Mouse (Mus musculus) neutrophil, adult 83 days (primary cell): ENCODE measurements around the gene Fastkd2. TPM values are rescaled to one million over a fixed set of nuclear protein-coding genes. Genes with fewer than 3 reads are reported as not detected.

Source experiments
- total RNA-seq, 2 experiments: library from RNA; stranded (reverse); gene quantifications; one replicate each; pipeline ENCODE4 v1.2.4; 2023

Gene Fastkd2
- 10 to 100 TPM in 1 of 2 experiments, 1 to 10 TPM in 1; 6.2 to 14.3 TPM for total RNA-seq

GRCm38 (mm10) chr1:63730240-63730771 lies at the start of gene Fastkd2, which contains the start of gene Mdh1b:
Gene Fastkd2 (plus strand): TSS chr1:63730614.
Gene Mdh1b (minus strand): TSS chr1:63730318.

GRCm38 (mm10) chr1:63686827-63687226 lies 43.6 kb upstream of the Fastkd2 start, which contains the start of gene Dytn:
Gene Dytn (minus strand): TSS chr1:63686927.

GRCm38 (mm10) chr1:63769167-63769566 lies 38.8 kb downstream of the Fastkd2 start, which contains the start of gene 4933402D24Rik:
Gene 4933402D24Rik (minus strand): TSS chr1:63769267.

Other genes with a start within 250 kb of the Fastkd2 start
- not detected for gene Gm39653, start 114.6 kb upstream of the Fastkd2 start, total RNA-seq
- gene Dytn, start 43.7 kb upstream of the Fastkd2 start, total RNA-seq: not detected
- not detected for gene Mdh1b, start 296 bp upstream of the Fastkd2 start, total RNA-seq
- gene 4933402D24Rik, start 38.7 kb downstream of the Fastkd2 start, total RNA-seq: not detected